Mouse (Mus musculus) heart, embryonic 11.5 days (tissue): ENCODE data around the gene Elmo2. TPM values are rescaled to one million over a fixed set of nuclear protein-coding genes. Genes with fewer than 3 reads are reported as not detected.

Experiments
- ATAC-seq: fragments of 200-750 bp; cut with Nextera tagmentation; replicated peaks from 2 replicates; pipeline ENCODE4 v1.8.0; 2017; ENCODE audit warnings: moderate library complexity; ENCODE audit not compliant: insufficient number of reproducible peaks, low FRiP score, low TSS enrichment
- H3K27ac ChIP-seq: fragments of 300-500 bp; sonication (generic); 2 replicates; pipeline ENCODE4 v1.5.1; 2014; ENCODE audit warnings: mild to moderate bottlenecking, low read depth, low read length
- H3K27me3 ChIP-seq: fragments of 300-500 bp; sonication (generic); 2 replicates; pipeline ENCODE4 v1.6.1; 2014; ENCODE audit warnings: mild to moderate bottlenecking, low read length, mixed read lengths; ENCODE audit not compliant: control insufficient read depth, insufficient read depth
- H3K36me3 ChIP-seq: fragments of 300-500 bp; sonication (generic); 2 replicates; pipeline ENCODE4 v1.6.1; 2014; ENCODE audit warnings: mild to moderate bottlenecking, low read length, moderate library complexity, mixed read lengths; ENCODE audit not compliant: control insufficient read depth, insufficient read depth
- H3K4me1 ChIP-seq: fragments of 300-500 bp; sonication (generic); 2 replicates; pipeline ENCODE4 v1.6.1; 2014; ENCODE audit warnings: low read length; ENCODE audit not compliant: control insufficient read depth, insufficient read depth
- H3K4me2 ChIP-seq: fragments of 300-500 bp; sonication (generic); 2 replicates; pipeline ENCODE4 v1.6.1; 2014; ENCODE audit warnings: mild to moderate bottlenecking, moderate library complexity
- H3K4me3 ChIP-seq: fragments of 300-500 bp; sonication (generic); 2 replicates; pipeline ENCODE4 v1.5.1; 2014; ENCODE audit warnings: low read depth, low read length
- H3K9ac ChIP-seq: fragments of 300-500 bp; sonication (generic); 2 replicates; pipeline ENCODE4 v1.6.1; 2014; ENCODE audit warnings: mild to moderate bottlenecking, low read depth, low read length, moderate library complexity
- H3K9me3 ChIP-seq: fragments of 300-500 bp; sonication (generic); replicated peaks from 2 replicates; pipeline ENCODE4 v1.6.1; 2016; ENCODE audit warnings: low read length; ENCODE audit not compliant: control insufficient read depth
- WGBS: fragments of 180-500 bp; shearing (Covaris S2); extraction: QIAGEN DNeasy Blood & Tissue Kit; methylation state at CpG from one replicate; pipeline ENCODE4 v1.1.7; 2014; ENCODE audit not compliant: insufficient replicate concordance; 5-methylcytosine and 5-hydroxymethylcytosine counted together
- polyA plus RNA-seq: library from polyadenylated mRNA; unstranded; fragments of >200 nt; fragmentation: Nextera tagmentation; extraction: Ambion mirVana; gene quantifications from 2 replicates; pipeline ENCODE4 v1.2.1, GENCODE M21; 2014

The Elmo2 gene
- polyA plus RNA-seq, 1 experiment from 2014 or later = 50.6 TPM

GRCm38 (mm10) chr2:165311577-165311976, 14.7 kb downstream of the Elmo2 start:
- Histone ChIP-seq H3K36me3 (peaks cover 16% of the 10 kb centered on the region), H3K9me3 (no peaks in the 10 kb centered on the region), H3K4me3 (no peak overlapping the region), H3K4me1 (peaks cover 5% of the 10 kb centered on the region), H3K27me3 (no peaks in the 10 kb centered on the region), H3K4me2 (no peak overlapping the region), H3K27ac (no peak overlapping the region), H3K9ac (no peak overlapping the region)
- 90% methylated on average over 12 of the region's 12 CpGs for WGBS
- ATAC-seq = no peak

- Histone ChIP-seq H3K27ac (no peak overlapping the region), H3K4me1 (no peaks in the 10 kb centered on the region), H3K36me3 (peaks cover 16% of the 10 kb centered on the region), H3K9me3 (no peaks in the 10 kb centered on the region), H3K4me3 (no peak overlapping the region), H3K27me3 (no peaks in the 10 kb centered on the region), H3K4me2 (no peak overlapping the region), H3K9ac (no peak overlapping the region)
- WGBS = 70% methylated on average over 13 of the region's 13 CpGs
- no peak for ATAC-seq
These were observed 15.4 kb downstream of the Elmo2 start for GRCm38 (mm10) chr2:165310818-165311425.

DNA sequence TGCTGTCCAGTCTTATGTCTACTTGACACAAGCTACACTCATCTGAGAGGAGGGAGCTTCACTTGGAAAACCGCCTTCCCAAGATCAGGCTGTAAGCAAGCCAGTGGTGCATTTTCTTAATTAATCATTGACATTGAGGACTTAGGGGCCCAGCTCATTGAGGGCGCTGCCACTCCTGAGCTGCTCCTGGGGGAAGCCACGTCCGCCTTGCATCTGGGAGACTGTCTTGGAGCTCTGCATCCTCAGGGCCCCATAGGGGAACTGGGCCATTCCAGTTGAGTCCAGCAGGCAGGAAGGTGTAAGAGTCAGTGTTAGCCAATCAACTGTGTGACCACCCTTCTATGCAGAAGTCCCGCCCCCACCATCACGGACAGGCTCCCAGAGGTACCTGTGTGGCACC, 18.5 kb downstream of the Elmo2 start:
- WGBS = 90% methylated on average over 6 of the region's 6 CpGs
- H3K36me3 ChIP-seq = peaks cover 19% of the 10 kb centered on the region

GRCm38 (mm10) chr2:165305438-165305837, 20.8 kb downstream of the Elmo2 start:
- Histone ChIP-seq H3K9me3 (no peaks in the 10 kb centered on the region), H3K9ac (no peak overlapping the region), H3K36me3 (peaks cover 16% of the 10 kb centered on the region), H3K27ac (no peak overlapping the region), H3K4me1 (no peaks in the 10 kb centered on the region), H3K4me3 (no peak overlapping the region), H3K27me3 (no peaks in the 10 kb centered on the region), H3K4me2 (no peak overlapping the region)
- ATAC-seq = no peak
- WGBS = 84% methylated on average over 8 of the region's 8 CpGs

More for the DNA sequence above, 18.5 kb downstream of the Elmo2 start:
- Histone ChIP-seq H3K4me2 (no peak overlapping the region), H3K9ac (no peak overlapping the region), H3K27me3 (no peaks in the 10 kb centered on the region), H3K9me3 (no peaks in the 10 kb centered on the region), H3K27ac (no peak overlapping the region), H3K4me3 (no peak overlapping the region), H3K4me1 (no peaks in the 10 kb centered on the region)
- no peak for ATAC-seq

DNA sequence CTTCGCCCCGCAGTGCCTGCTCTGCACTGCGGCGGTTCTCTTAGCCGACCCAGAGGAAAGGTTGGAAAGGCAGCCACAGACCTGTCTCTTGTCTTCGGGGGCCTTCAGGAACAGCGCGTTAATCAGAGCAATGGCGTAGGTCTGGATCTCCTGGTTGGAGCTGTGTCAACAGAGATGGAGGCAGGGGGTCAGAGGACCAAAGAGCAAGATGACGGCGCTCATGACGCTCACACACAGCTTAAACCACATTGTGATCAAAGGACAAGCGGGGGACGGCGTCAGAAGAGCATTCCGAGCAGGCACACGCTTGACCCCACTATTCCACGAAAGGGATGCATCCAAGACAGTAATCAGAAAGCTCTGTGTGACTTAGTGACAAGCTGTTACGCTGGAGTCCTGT, 21.5 kb downstream of the Elmo2 start:
- no peaks in the 10 kb centered on the region for H3K4me1 ChIP-seq
- H3K9me3 ChIP-seq = no peaks in the 10 kb centered on the region
- no peak overlapping the region for H3K4me2 ChIP-seq
- no peak overlapping the region for H3K27ac ChIP-seq
- WGBS = 80% methylated on average over 19 of the region's 19 CpGs
- ATAC-seq = no peak
- H3K4me3 ChIP-seq = no peak overlapping the region
- H3K36me3 ChIP-seq = peaks cover 16% of the 10 kb centered on the region
- H3K9ac ChIP-seq = no peak overlapping the region
- H3K27me3 ChIP-seq = no peaks in the 10 kb centered on the region

DNA sequence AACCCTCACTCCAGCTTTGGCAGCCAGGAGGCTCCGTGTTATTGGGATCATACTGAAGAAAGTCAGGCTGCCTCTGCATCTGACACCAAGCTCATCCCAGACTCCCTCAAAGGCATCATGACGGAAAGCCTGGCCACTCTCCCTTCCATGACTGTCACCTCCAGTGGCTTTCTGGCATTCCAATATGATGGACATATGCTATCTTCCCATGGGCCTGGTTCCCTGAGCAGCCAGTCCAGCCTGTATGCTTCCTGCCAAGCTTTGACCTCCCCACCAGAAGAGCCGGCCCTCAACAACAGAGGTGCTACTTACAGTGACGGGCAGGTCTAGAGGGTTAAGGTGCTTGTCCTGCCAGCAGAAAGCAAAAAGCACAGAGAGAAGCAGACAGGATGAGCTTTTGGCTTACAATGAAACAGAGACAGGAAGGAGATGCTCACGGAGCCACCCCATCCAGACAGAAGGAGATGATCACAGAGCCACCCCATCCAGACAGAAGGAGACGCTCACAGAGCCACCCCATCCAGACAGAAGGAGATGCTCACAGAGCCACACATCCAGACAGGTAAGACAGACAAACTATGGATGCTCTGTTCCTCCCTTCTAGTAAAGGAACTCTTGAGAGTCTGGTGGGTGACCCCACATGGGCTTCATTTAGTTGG, 22.8 kb downstream of the Elmo2 start:
- ATAC-seq = no peak
- no peak overlapping the region for H3K27ac ChIP-seq
- WGBS = 86% methylated on average over 6 of the region's 6 CpGs
- no peaks in the 10 kb centered on the region for H3K27me3 ChIP-seq
- H3K9ac ChIP-seq = no peak overlapping the region
- H3K9me3 ChIP-seq = no peaks in the 10 kb centered on the region
- H3K36me3 ChIP-seq = peaks cover 16% of the 10 kb centered on the region
- H3K4me2 ChIP-seq = no peak overlapping the region
- no peaks in the 10 kb centered on the region for H3K4me1 ChIP-seq
- H3K4me3 ChIP-seq = no peak overlapping the region

DNA sequence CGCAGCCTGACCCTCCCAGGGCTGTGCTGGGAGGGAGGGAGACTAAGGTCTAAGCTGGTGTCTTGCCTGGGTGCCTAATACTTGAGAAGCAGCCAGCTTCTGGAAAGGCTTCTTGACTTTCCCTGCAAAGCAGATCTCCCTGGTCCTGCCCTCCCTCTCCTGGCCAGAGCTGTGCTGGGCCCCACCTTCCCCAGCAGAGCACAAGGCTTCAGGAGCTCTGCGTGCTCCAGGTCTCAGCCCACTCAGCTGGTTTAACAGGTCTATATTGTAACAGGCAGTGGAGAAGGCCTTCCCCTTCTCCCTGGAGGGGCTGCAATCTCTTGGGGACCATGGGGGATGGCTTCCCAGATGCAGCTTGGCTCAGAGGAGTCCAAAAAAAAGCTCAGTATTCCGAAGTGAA, 24.9 kb downstream of the Elmo2 start:
- no peak overlapping the region for H3K4me2 ChIP-seq
- H3K9me3 ChIP-seq = no peaks in the 10 kb centered on the region
- H3K36me3 ChIP-seq = peaks cover 26% of the 10 kb centered on the region
- H3K4me1 ChIP-seq = no peaks in the 10 kb centered on the region
- H3K9ac ChIP-seq = no peak overlapping the region
- WGBS = 68% methylated on average over 3 of the region's 3 CpGs
- no peaks in the 10 kb centered on the region for H3K27me3 ChIP-seq
- no peak overlapping the region for H3K4me3 ChIP-seq
- ATAC-seq = no peak
- H3K27ac ChIP-seq = no peak overlapping the region

- no peaks in the 10 kb centered on the region for H3K9me3 ChIP-seq
- WGBS = 84% methylated on average over 6 of the region's 6 CpGs
- ATAC-seq = no peak
- H3K4me3 ChIP-seq = no peak overlapping the region
- no peaks in the 10 kb centered on the region for H3K27me3 ChIP-seq
- H3K27ac ChIP-seq = no peak overlapping the region
- no peak overlapping the region for H3K9ac ChIP-seq
- peaks cover 31% of the 10 kb centered on the region for H3K36me3 ChIP-seq
- H3K4me1 ChIP-seq = no peaks in the 10 kb centered on the region
- H3K4me2 ChIP-seq = no peak overlapping the region
These were observed 25.4 kb downstream of the Elmo2 start for GRCm38 (mm10) chr2:165300885-165301284.

DNA sequence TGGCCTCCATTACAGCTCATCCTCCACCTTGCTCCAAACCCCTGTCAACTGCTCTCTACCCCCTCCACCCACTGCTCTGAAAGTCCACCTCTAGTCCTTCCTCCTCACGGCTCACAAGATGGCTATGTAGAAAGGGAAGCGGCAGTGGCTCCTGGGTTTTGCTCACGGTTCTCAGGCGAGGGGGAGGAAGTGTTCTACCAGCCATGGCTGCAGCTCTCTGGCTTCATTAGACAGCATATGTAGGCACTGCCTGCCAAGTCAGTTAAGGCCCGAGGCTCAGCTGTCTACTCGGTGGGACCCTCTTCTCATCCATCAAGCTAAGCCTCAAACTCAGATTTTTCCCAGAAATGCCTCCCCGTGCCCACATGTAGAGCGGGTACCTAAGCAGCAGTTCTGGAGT, 25.9 kb downstream of the Elmo2 start:
- no peak overlapping the region for H3K27ac ChIP-seq
- ATAC-seq = no peak
- H3K27me3 ChIP-seq = no peaks in the 10 kb centered on the region
- H3K9me3 ChIP-seq = no peaks in the 10 kb centered on the region
- H3K9ac ChIP-seq = no peak overlapping the region
- no peaks in the 10 kb centered on the region for H3K4me1 ChIP-seq
- WGBS = 78% methylated on average over 8 of the region's 8 CpGs
- H3K36me3 ChIP-seq = peaks cover 32% of the 10 kb centered on the region
- H3K4me3 ChIP-seq = no peak overlapping the region
- no peak overlapping the region for H3K4me2 ChIP-seq
